Mouse (Mus musculus) bone marrow, adult 2 months (tissue): Measurements from ENCODE around the gene Gabrr2.

Source experiments
- CTCF ChIP-seq: fragments of 200-500 bp; IDR thresholded peaks from 2 replicates; pipeline ENCODE4 v1.5.1; 2011; ENCODE audit warnings: low read length, control low read depth; ENCODE audit not compliant: control insufficient read depth, insufficient read depth
- POLR2A ChIP-seq: fragments of 200-500 bp; IDR thresholded peaks from 2 replicates; pipeline ENCODE4 v1.6.1; 2011; ENCODE audit warnings: low read depth, mild to moderate bottlenecking, control low read depth, low read length, borderline replicate concordance; ENCODE audit not compliant: control insufficient read depth

- no peak for TF ChIP-seq CTCF
- TF ChIP-seq POLR2A = no peak
Observed at GRCm38 (mm10) chr4:33064986-33065385, 2.2 kb downstream of the Gabrr2 start.
